Mouse (Mus musculus) adrenal gland, adult 18-20 months (tissue): ENCODE data around the gene Cyp2f2. TPM values are rescaled to one million over a fixed set of nuclear protein-coding genes. Genes with fewer than 3 reads are reported as not detected.

Experiments
- DNase-seq, 2 experiments: peaks; one replicate each; pipeline ENCODE4 v3.0.0; 2021 to 2022; ENCODE audit warnings: low spot score in 2 of 2
- microRNA-seq, 2 experiments: library from miRNA; unstranded; fragments of <30 nt; microRNA quantifications; one replicate each; pipeline ENCODE4 v1.2.0; 2021; ENCODE audit warnings: borderline number of aligned reads in 2 of 2
- total RNA-seq, 2 experiments: library from RNA; stranded (reverse); gene quantifications; 1 replicate in 1 of 2; 2 replicates in 1 of 2; pipeline ENCODE4 v1.2.3; 2021

Cyp2f2 gene
- total RNA-seq, 2 experiments from 2014 or later, result 3.5 to 488 TPM

GRCm38 (mm10) chr7:27177942-27178323 is 58.2 kb downstream of the Cyp2f2 start:
- DNase-seq, result no peak

DNA sequence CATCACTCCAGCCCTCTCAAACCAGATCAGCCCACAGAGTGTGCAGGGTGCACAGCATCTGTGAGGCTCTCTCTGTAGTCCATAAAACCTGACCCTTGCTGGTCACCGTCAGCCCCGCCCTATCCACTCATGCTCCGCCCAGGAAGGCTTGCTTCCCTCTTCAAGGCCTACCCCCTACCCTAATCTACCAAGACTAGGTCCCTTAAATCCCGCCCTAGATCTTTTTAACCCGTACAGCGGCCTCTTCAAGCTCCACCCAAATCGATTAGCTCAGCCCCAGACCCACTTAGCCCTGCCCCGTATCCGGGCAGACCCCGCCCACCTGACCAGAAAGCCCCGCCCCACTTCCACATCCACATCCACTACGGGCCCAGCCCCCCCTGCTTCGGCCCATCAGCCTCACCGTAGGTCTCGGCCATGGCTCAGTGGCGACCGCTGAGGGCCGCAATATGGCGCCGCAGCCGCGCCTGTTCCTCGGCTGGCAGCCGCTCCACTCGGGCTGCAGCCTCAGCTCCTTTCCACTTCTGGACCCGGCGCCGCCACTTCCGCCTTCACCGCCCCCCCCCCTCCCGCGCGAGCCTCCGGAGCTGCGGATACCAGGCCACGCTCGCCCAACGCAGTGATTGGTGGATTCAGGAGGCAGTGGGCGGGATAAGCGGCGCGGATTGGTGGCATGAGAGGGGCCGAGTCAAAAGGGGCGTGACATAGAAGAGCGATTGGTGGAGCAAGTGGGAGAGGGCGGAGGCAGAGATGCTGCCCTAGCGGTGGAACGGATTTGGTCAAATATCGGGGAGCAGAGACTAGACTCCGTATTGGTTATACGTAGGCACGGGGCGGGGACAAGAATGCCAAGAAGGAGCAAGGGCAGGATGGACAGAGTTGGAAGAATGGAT is 58.9 kb downstream of the Cyp2f2 start, which contains the start of gene Rab4b:
Rab4b (minus strand) TSS at position 573 of the 893 bp plus-strand sequence.
- DNase-seq, result peak; percentile 93 to 96

DNA sequence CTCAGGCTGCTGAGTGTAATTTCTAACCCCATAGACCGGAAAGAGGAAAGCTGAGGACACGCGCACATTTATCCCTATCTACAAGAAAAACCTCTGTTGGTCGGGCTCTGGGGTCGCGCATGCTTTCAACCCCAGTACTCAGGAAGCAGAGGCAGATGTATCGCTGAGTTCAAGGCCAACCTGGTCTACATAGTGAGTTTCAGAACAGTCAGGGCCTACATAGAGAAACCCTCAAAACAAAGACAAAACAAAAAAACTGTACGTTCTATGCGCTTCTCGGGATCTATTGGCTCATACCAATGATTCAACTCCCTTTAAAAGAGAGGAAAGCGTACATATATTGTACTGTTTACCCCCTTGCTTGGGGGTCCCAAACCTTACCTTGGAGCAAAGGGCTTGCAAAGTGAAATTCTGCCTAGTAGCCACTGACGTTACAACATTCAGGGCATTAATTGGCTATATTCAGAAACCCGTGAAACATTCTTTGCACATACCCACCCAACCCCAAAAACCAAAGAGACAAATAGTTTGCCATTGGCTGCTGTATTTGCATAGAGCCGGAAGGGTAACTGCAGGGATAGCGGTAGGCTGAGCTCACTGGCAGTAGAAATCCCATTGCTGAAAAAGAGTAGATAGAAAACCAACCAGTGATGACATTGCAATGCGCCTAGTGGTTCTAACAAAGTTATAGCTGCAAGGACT is 59.7 kb downstream of the Cyp2f2 start:
- no peak for DNase-seq

GRCm38 (mm10) chr7:27180036-27180435 is 60.3 kb downstream of the Cyp2f2 start:
- DNase-seq, result no peak

GRCm38 (mm10) chr7:27180837-27181695 is 61.4 kb downstream of the Cyp2f2 start, which contains the start of the genes Gm21983 and Mia:
Gm21983 (minus strand) TSS chr7:27181086.
Mia (minus strand) TSS chr7:27181157.
- no peak for DNase-seq

- no peak for DNase-seq
These were observed 62.8 kb downstream of the Cyp2f2 start for GRCm38 (mm10) chr7:27182498-27182897.

Small RNAs within 50 kb of the gene (microRNA-seq; reads per million reads assigned to microRNA genes)
- gene Mir3101, result 0 reads per million in 2 experiments

Other genes with a start within 250 kb of the Cyp2f2 start
- gene Cyp2a22, start 180.5 kb upstream of the Cyp2f2 start, total RNA-seq, result not detected
- 1 to 10 TPM in 1 of 2 experiments, not detected in 1; 1.3 TPM for gene Cyp2a12, start 90.8 kb upstream of the Cyp2f2 start, total RNA-seq
- not detected for gene Cyp2t4, start 33.8 kb downstream of the Cyp2f2 start, total RNA-seq
- 100 to 1,000 TPM in 1 of 2 experiments, 10 to 100 TPM in 1; 76.0 to 106 TPM for gene Egln2, start 46.9 kb downstream of the Cyp2f2 start, total RNA-seq
- 10 to 100 TPM; 42.9 to 65.1 TPM for gene Rab4b, start 59.0 kb downstream of the Cyp2f2 start, total RNA-seq
- not detected for gene Gm21983, start 61.2 kb downstream of the Cyp2f2 start, total RNA-seq
- under 1 TPM in 1 of 2 experiments, not detected in 1; 0.60 TPM for gene Mia, start 61.2 kb downstream of the Cyp2f2 start, total RNA-seq
- 10 to 100 TPM; 23.7 to 24.0 TPM for gene BC024978, start 75.9 kb downstream of the Cyp2f2 start, total RNA-seq
- 10 to 100 TPM; 65.7 to 67.2 TPM for gene Snrpa, start 76.4 kb downstream of the Cyp2f2 start, total RNA-seq
- gene Itpkc, start 108.8 kb downstream of the Cyp2f2 start, total RNA-seq, result 10 to 100 TPM; 14.5 to 17.9 TPM
- 10 to 100 TPM; 38.2 to 68.0 TPM for gene Coq8b, start 113.1 kb downstream of the Cyp2f2 start, total RNA-seq
- 1 to 10 TPM; 6.8 to 7.7 TPM for gene Numbl, start 138.5 kb downstream of the Cyp2f2 start, total RNA-seq
- gene Ltbp4, start 217.8 kb downstream of the Cyp2f2 start, total RNA-seq, result 10 to 100 TPM; 88.5 to 90.6 TPM
- gene Shkbp1, start 236.1 kb downstream of the Cyp2f2 start, total RNA-seq, result 10 to 100 TPM; 18.3 to 19.4 TPM
- 1 to 10 TPM in 1 of 2 experiments, not detected in 1; 1.7 TPM for gene Gm20479, start 237.5 kb downstream of the Cyp2f2 start, total RNA-seq